Mouse (Mus musculus): ENCODE data around the gene Myo9a.

- TF ChIP-seq POLR2A (IDR thresholded peaks at IDR 0.05; ENCODE audit: borderline replicate concordance, extremely low read depth, insufficient read depth, insufficient read length, poor library complexity, severe bottlenecking) (no peak), CTCF (IDR thresholded peaks at IDR 0.05; ENCODE audit: borderline replicate concordance, extremely low read depth, insufficient read depth, insufficient read length) (no peak)
Measured at GRCm38 (mm10) chr9:59949981-59950380, 199.3 kb downstream of the Myo9a start.
